Mouse (Mus musculus): ENCODE results near the gene Klf13. TPM values are rescaled to one million over a fixed set of nuclear protein-coding genes. Genes with fewer than 3 reads are reported as not detected.

The Klf13 gene
- polyA plus RNA-seq, 1 experiment from 2014 or later: 22.1 TPM

- H3K27ac ChIP-seq (ENCODE audit: low read depth, low read length): no peak overlapping the region
- no peaks in the 10 kb centered on the region for H3K36me3 ChIP-seq (ENCODE audit: control insufficient read depth, insufficient read depth, low read length)
- no peak overlapping the region for H3K4me2 ChIP-seq (ENCODE audit: low read length)
- H3K4me3 ChIP-seq (ENCODE audit: low read length): no peak overlapping the region
- H3K9me3 ChIP-seq (ENCODE audit: control insufficient read depth, low read length): no peaks in the 10 kb centered on the region
- no peak for ATAC-seq
- H3K4me1 ChIP-seq (ENCODE audit: control insufficient read depth, insufficient read depth, low read depth, low read length): peaks cover 38% of the 10 kb centered on the region
- no peaks in the 10 kb centered on the region for H3K27me3 ChIP-seq (replicated peaks; ENCODE audit: control insufficient read depth, insufficient read depth, low read length)
- H3K9ac ChIP-seq (ENCODE audit: low read depth, low read length): no peak overlapping the region
- WGBS: 89% methylated on average over 1 of the region's 1 CpGs
Measured at GRCm38 (mm10) chr7:63922975-63923374, 15.7 kb downstream of the Klf13 start.

DNA sequence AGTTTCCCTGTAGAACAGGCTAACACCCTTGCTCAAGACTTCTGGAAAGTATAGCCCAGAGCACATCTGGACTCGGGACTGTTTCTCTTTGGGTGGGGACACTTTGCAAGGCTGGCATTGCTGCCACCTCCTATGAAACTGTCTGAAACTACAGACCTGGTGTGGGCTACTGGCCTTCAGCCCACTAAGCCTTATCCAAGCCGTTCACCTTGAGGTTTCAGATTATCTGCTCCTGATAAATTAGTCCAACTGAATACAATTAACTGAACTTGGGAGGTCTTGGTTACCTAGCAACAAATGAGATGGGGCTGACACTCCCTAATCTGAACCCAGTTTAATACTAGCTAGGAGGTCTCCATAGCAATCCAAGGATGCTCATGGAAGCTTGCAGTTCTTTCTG is 16.1 kb downstream of the Klf13 start:
- Histone ChIP-seq H3K4me2 (ENCODE audit: low read length) (no peak overlapping the region), H3K27ac (ENCODE audit: low read depth, low read length) (no peak overlapping the region), H3K4me1 (ENCODE audit: control insufficient read depth, insufficient read depth, low read depth, low read length) (peaks cover 40% of the 10 kb centered on the region), H3K9ac (ENCODE audit: low read depth, low read length) (no peak overlapping the region), H3K4me3 (ENCODE audit: low read length) (no peak overlapping the region), H3K36me3 (ENCODE audit: control insufficient read depth, insufficient read depth, low read length) (no peaks in the 10 kb centered on the region), H3K9me3 (ENCODE audit: control insufficient read depth, low read length) (no peaks in the 10 kb centered on the region), H3K27me3 (replicated peaks; ENCODE audit: control insufficient read depth, insufficient read depth, low read length) (no peaks in the 10 kb centered on the region)
- ATAC-seq: no peak
- 51% methylated on average over 2 of the region's 2 CpGs for WGBS

DNA sequence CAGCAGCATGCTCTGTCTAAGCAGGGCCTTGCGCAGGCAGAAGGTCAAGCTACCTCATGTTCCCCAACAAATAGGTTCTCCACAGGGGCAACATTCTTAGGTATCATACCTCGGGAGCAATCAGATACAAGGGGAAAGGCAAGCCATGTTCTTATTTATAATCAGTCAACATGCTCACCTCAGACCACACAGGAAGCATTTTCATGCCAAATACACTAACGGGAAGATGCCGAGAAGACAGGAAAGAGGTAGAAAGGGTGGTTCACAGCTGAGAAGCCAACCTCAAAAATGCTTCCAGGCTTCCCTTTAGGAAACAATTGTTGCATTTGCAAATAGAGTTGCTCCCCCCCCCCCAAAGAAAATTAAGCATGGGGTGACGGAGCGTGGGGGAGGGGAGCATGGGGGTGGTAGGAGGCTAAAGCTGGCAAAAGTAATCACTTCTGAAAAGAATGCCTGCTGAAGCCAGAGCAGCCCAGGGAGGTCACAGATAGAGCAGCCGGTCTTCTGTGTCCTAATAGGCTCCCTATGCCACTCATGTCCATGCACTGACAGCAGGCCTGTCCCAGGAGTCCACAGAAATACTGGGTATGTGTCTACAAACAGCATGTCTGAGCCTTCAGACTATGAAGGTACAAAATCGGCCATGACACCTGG is 16.7 kb downstream of the Klf13 start:
- H3K4me1 ChIP-seq (ENCODE audit: control insufficient read depth, insufficient read depth, low read depth, low read length): peaks cover 39% of the 10 kb centered on the region
- H3K9ac ChIP-seq (ENCODE audit: low read depth, low read length): no peak overlapping the region
- H3K4me3 ChIP-seq (ENCODE audit: low read length): no peak overlapping the region
- WGBS: 72% methylated on average over 8 of the region's 8 CpGs
- no peaks in the 10 kb centered on the region for H3K27me3 ChIP-seq (replicated peaks; ENCODE audit: control insufficient read depth, insufficient read depth, low read length)
- H3K36me3 ChIP-seq (ENCODE audit: control insufficient read depth, insufficient read depth, low read length): no peaks in the 10 kb centered on the region
- no peak overlapping the region for H3K4me2 ChIP-seq (ENCODE audit: low read length)
- H3K27ac ChIP-seq (ENCODE audit: low read depth, low read length): no peak overlapping the region
- H3K9me3 ChIP-seq (ENCODE audit: control insufficient read depth, low read length): no peaks in the 10 kb centered on the region
- ATAC-seq: no peak

DNA sequence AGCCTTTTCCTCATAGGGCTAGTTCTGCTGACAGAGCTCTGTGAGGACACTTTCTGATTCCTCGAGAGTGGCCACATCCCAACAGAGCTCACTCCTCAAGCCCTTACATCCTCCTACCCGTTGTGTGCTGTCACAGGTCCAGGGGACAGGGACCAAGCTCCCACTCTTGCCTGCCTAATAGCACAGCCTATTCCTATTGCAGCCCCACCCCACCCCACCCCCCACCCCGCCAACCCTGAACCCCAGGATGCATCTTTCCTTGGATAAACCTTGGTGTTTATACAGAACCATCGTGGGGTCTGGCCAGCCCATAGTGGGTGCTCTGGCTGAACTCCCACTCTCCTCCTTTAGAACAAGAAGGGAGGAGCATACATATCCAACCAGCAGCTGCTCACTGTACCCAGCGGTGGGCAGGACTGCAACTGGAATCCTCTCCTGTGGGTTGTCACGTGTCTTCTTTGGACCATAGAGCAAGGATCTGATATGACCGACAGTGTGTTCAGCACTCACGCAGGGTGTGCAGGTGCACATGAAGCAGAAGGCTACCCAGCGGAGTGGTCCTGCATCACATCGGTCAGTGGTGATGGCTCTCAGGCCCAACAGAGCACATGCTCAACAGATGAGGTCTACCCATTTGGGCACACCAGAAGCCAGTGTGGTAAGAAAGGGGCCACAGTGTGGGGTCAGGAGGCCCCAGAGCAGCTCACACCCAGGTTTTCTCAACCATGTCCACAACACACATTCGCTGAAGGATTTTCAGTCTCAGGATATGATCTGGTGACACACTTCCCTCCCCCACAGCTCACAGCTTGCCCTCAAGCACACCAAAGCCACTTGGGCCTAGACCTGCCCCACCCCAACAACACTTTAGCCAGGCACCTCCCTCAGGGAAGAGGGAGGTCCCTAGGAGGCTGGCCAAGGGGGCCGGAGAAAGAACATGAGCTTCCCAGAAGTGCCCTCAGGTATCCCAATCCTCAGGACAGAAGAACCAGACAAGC is 19.6 kb downstream of the Klf13 start:
- H3K4me2 ChIP-seq (ENCODE audit: low read length): no peak overlapping the region
- H3K4me1 ChIP-seq (ENCODE audit: control insufficient read depth, insufficient read depth, low read depth, low read length): peaks cover 11% of the 10 kb centered on the region
- no peak for ATAC-seq

DNA sequence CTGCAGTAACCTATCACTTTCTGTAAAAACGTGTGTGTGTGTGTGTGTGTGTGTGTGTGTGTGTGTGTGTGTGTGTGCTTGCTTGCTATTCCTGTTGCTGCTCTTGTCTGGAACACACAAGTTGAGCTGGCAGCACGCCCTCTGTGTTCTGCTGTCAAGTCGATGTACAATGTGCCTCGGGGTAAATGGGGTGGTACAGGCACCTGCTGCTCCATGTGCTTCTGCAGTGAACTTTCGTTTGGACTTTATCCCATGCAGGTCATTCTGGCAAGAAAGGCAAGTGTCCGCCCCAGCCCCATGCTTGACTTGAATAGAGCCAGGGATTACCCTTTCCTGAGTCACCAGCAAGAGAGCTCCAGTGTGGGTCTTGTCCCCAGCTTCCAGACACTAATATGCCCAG is 21.0 kb downstream of the Klf13 start:
- H3K4me3 ChIP-seq (ENCODE audit: low read length): no peak overlapping the region
- no peak overlapping the region for H3K27ac ChIP-seq (ENCODE audit: low read depth, low read length)
- H3K4me1 ChIP-seq (ENCODE audit: control insufficient read depth, insufficient read depth, low read depth, low read length): peaks cover 13% of the 10 kb centered on the region
- ATAC-seq: no peak
- no peak overlapping the region for H3K4me2 ChIP-seq (ENCODE audit: low read length)
- no peaks in the 10 kb centered on the region for H3K9me3 ChIP-seq (ENCODE audit: control insufficient read depth, low read length)
- no peaks in the 10 kb centered on the region for H3K36me3 ChIP-seq (ENCODE audit: control insufficient read depth, insufficient read depth, low read length)
- no peak overlapping the region for H3K9ac ChIP-seq (ENCODE audit: low read depth, low read length)
- WGBS: 37% methylated on average over 5 of the region's 6 CpGs
- H3K27me3 ChIP-seq (replicated peaks; ENCODE audit: control insufficient read depth, insufficient read depth, low read length): no peaks in the 10 kb centered on the region

More for the DNA sequence above, 19.6 kb downstream of the Klf13 start:
- H3K27me3 ChIP-seq (replicated peaks; ENCODE audit: control insufficient read depth, insufficient read depth, low read length): no peaks in the 10 kb centered on the region
- no peak overlapping the region for H3K4me3 ChIP-seq (ENCODE audit: low read length)
- no peaks in the 10 kb centered on the region for H3K9me3 ChIP-seq (ENCODE audit: control insufficient read depth, low read length)
- 89% methylated on average over 12 of the region's 12 CpGs for WGBS
- no peaks in the 10 kb centered on the region for H3K36me3 ChIP-seq (ENCODE audit: control insufficient read depth, insufficient read depth, low read length)
- no peak overlapping the region for H3K27ac ChIP-seq (ENCODE audit: low read depth, low read length)
- no peak overlapping the region for H3K9ac ChIP-seq (ENCODE audit: low read depth, low read length)

DNA sequence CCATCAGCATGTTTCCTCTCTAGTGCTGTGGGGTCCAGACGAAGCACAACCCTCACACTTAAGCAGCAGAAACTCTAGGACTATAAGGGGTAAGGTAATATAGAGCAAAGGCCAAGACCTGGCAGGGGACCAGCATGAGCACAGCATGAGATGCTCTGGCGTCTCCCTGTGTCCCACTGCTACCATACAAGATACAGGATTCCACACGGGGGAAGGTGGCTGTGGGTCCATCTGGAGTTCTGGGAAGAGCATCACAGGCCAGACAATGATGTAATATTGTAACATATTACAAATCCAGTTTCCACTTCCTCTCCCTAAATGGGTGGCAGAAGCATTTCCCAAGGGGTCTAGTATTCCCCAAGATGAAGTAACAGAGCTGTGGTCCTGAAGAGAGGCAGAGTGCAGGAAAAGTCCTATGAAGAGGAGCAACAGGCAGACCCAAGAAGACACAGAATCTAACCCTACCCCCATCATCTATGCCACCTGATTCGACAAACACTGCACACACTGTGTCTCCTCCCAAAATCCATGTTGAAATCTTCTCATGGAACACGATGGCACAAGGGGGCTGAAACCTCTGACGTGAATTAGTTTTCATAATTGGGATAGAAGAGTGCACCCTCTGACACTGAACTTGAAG is 22.3 kb downstream of the Klf13 start, which contains the start of gene E030018B13Rik:
Gene E030018B13Rik, plus strand, starts transcription at position 590 of the 640 bp plus-strand sequence.
- H3K4me1 ChIP-seq (ENCODE audit: control insufficient read depth, insufficient read depth, low read depth, low read length): peaks cover 18% of the 10 kb centered on the region
- H3K27me3 ChIP-seq (replicated peaks; ENCODE audit: control insufficient read depth, insufficient read depth, low read length): no peaks in the 10 kb centered on the region
- no peak within 1 kb of the TSS for H3K4me3 ChIP-seq (ENCODE audit: low read length)
- no peaks in the 10 kb centered on the region for H3K9me3 ChIP-seq (ENCODE audit: control insufficient read depth, low read length)
- no peak for ATAC-seq
- 89% methylated on average over 6 of the region's 6 CpGs for WGBS
- H3K4me2 ChIP-seq (ENCODE audit: low read length): no peak within 1 kb of the TSS
- no peak within 1 kb of the TSS for H3K27ac ChIP-seq (ENCODE audit: low read depth, low read length)
- H3K9ac ChIP-seq (ENCODE audit: low read depth, low read length): no peak within 1 kb of the TSS
- no peaks in the 10 kb centered on the region for H3K36me3 ChIP-seq (ENCODE audit: control insufficient read depth, insufficient read depth, low read length)

DNA sequence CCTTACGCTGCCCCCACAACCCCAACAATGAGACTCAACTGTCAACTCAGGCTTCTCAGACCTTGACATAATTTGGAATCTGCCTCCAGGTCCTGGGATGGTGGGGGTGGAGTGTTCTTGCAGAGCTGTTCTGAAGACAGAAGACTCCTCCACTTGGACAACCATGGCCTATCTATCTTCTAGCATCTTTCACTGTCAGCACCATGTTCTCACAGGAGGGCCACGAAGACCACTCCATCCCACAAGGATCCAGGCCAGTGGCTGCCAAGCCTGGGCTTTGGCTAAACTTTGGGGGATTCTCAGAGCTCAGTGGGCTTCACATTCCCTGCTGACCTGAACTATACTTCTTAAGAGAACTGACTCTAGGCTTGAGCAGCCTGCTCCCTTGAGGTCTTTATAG is 23.8 kb downstream of the Klf13 start:
- Histone ChIP-seq H3K9ac (ENCODE audit: low read depth, low read length) (no peak overlapping the region), H3K4me3 (ENCODE audit: low read length) (no peak overlapping the region), H3K27ac (ENCODE audit: low read depth, low read length) (no peak overlapping the region), H3K4me1 (ENCODE audit: control insufficient read depth, insufficient read depth, low read depth, low read length) (peaks cover 30% of the 10 kb centered on the region), H3K36me3 (ENCODE audit: control insufficient read depth, insufficient read depth, low read length) (no peaks in the 10 kb centered on the region), H3K9me3 (ENCODE audit: control insufficient read depth, low read length) (no peaks in the 10 kb centered on the region), H3K4me2 (ENCODE audit: low read length) (no peak overlapping the region), H3K27me3 (replicated peaks; ENCODE audit: control insufficient read depth, insufficient read depth, low read length) (no peaks in the 10 kb centered on the region)
- no peak for ATAC-seq
- WGBS: 98% methylated on average over 2 of the region's 2 CpGs

GRCm38 (mm10) chr7:63913724-63914692 is 24.7 kb downstream of the Klf13 start:
- no peaks in the 10 kb centered on the region for H3K27me3 ChIP-seq (replicated peaks; ENCODE audit: control insufficient read depth, insufficient read depth, low read length)
- H3K27ac ChIP-seq (ENCODE audit: low read depth, low read length): no peak overlapping the region
- ATAC-seq: no peak
- H3K4me1 ChIP-seq (ENCODE audit: control insufficient read depth, insufficient read depth, low read depth, low read length): peaks cover 30% of the 10 kb centered on the region
- no peaks in the 10 kb centered on the region for H3K36me3 ChIP-seq (ENCODE audit: control insufficient read depth, insufficient read depth, low read length)
- WGBS: 46% methylated on average over 10 of the region's 10 CpGs
- H3K4me2 ChIP-seq (ENCODE audit: low read length): no peak overlapping the region
- H3K9me3 ChIP-seq (ENCODE audit: control insufficient read depth, low read length): no peaks in the 10 kb centered on the region
- no peak overlapping the region for H3K9ac ChIP-seq (ENCODE audit: low read depth, low read length)
- H3K4me3 ChIP-seq (ENCODE audit: low read length): no peak overlapping the region
